Mouse (Mus musculus) kidney, adult 2 months (tissue): ENCODE data around the gene A830031A19Rik.

ENCODE experiments used
- CTCF ChIP-seq: fragments of 200-500 bp; conservative IDR thresholded peaks from 2 replicates; pipeline ENCODE4 v1.5.1; 2011; ENCODE audit warnings: low read depth, mild to moderate bottlenecking, control low read depth, low read length, moderate library complexity, mixed read lengths; ENCODE audit not compliant: insufficient read depth, insufficient read length
- POLR2A ChIP-seq: fragments of 200-500 bp; IDR thresholded peaks from one replicate; pipeline ENCODE4 v1.6.1; 2011; ENCODE audit warnings: low read depth, low read length, control low read depth

DNA sequence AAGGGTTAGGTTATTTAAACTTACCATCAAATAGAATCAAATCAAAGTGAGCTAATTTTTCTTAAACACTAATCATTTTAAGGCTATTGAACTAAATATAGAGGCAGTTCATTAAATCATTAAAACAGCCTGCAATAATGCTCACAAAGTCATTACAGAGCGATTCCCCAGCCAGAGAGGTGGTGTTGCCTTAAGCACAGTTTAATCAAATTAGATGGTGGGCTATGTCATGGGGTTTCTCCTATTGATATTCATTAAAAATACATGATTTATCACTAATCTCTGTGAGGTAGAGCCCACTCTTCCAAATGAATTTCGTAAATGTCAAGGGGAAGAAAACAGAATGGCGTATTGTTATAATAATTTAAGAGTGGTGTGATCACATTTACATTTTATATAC, 58.8 kb downstream of the A830031A19Rik start:
- TF ChIP-seq CTCF (no peak), POLR2A (no peak)
